Mouse (Mus musculus) liver, embryonic 14.5 days (tissue): ENCODE data around the gene Tceanc2. TPM values are rescaled to one million over a fixed set of nuclear protein-coding genes. Genes with fewer than 3 reads are reported as not detected.

Experiments
- ATAC-seq: fragments of 200-750 bp; cut with Nextera tagmentation; 2 replicates; pipeline ENCODE4 v1.8.0; 2017; ENCODE audit warnings: moderate number of reproducible peaks, mild to moderate bottlenecking, moderate library complexity; ENCODE audit not compliant: insufficient read depth
- DNase-seq, 3 experiments: peaks; one replicate each; pipeline ENCODE4 v3.0.0-alpha.2; 2012 to 2013; ENCODE audit warnings: low read depth in 3 of 3, low spot score in 3 of 3
- H3K27ac ChIP-seq: fragments of 300-500 bp; sonication (generic); 2 replicates; pipeline ENCODE4 v1.5.1; 2014; ENCODE audit warnings: moderate library complexity, mild to moderate bottlenecking, control low read depth, inconsistent platforms
- H3K27me3 ChIP-seq: fragments of 300-500 bp; sonication (generic); 2 replicates; pipeline ENCODE4 v1.6.1; 2014; ENCODE audit warnings: mild to moderate bottlenecking, low read length, moderate library complexity; ENCODE audit not compliant: control insufficient read depth, insufficient read depth
- H3K36me3 ChIP-seq: fragments of 300-500 bp; sonication (generic); replicated peaks from 2 replicates; pipeline ENCODE4 v1.6.1; 2014; ENCODE audit warnings: low read depth; ENCODE audit not compliant: control insufficient read depth, insufficient read depth
- H3K4me1 ChIP-seq, 2 experiments: fragments of 200-500 bp in 1 of 2; fragments of 300-500 bp in 1 of 2; sonication (generic) in 1 of 2; replicated peaks; 2 replicates each; pipeline ENCODE4 v1.6.1; 2012 to 2014; ENCODE audit warnings: antibody characterized with exemption in 1 of 2, inconsistent platforms in 1 of 2, low read length in 1 of 2; ENCODE audit not compliant: control insufficient read depth in 2 of 2, insufficient read depth in 2 of 2
- H3K4me2 ChIP-seq: fragments of 300-500 bp; sonication (generic); 2 replicates; pipeline ENCODE4 v1.6.1; 2014; ENCODE audit warnings: low read depth, mild to moderate bottlenecking, control low read depth, moderate library complexity
- H3K4me3 ChIP-seq, 2 experiments: fragments of 200-500 bp in 1 of 2; fragments of 300-500 bp in 1 of 2; sonication (generic) in 1 of 2; 2 replicates each; pipeline ENCODE4 v1.5.1; 2012 to 2014; ENCODE audit warnings: low read depth in 2 of 2, low read length in 2 of 2, mild to moderate bottlenecking in 2 of 2, control low read depth in 1 of 2, inconsistent platforms in 1 of 2, moderate library complexity in 1 of 2; ENCODE audit not compliant: insufficient read depth in 1 of 2
- H3K9ac ChIP-seq: fragments of 300-500 bp; sonication (generic); replicated peaks from 2 replicates; pipeline ENCODE4 v1.6.1; 2014; ENCODE audit warnings: mild to moderate bottlenecking, control low read depth, moderate library complexity
- H3K9me3 ChIP-seq: fragments of 300-500 bp; sonication (generic); 2 replicates; pipeline ENCODE4 v1.6.1; 2016; ENCODE audit warnings: low read length, mixed read lengths; ENCODE audit not compliant: control insufficient read depth
- CTCF ChIP-seq: IDR thresholded peaks from 2 replicates; pipeline ENCODE4 v1.5.1; 2016; ENCODE audit warnings: antibody characterized with exemption, low read depth, control low read depth
- EP300 ChIP-seq: IDR thresholded peaks from 2 replicates; pipeline ENCODE4 v1.6.1; 2016; ENCODE audit warnings: antibody characterized with exemption, low read depth
- WGBS: fragments of 180-500 bp; shearing (Covaris S2); extraction: QIAGEN DNeasy Blood & Tissue Kit; methylation state at CpG from one replicate; pipeline ENCODE4 v1.1.7; 2014; ENCODE audit not compliant: insufficient replicate concordance; 5-methylcytosine and 5-hydroxymethylcytosine counted together
- polyA plus RNA-seq, 2 experiments: library from polyadenylated mRNA; depleted of rRNA in 1 of 2; stranded (reverse) in 1 of 2; unstranded in 1 of 2; fragments of >200 nt; fragmentation: Nextera tagmentation in 1 of 2; extraction: Ambion mirVana in 1 of 2; gene quantifications; 2 replicates each; pipeline versions ENCODE4 v1.2.1 to v1.2.3; 2012 to 2014

Gene Tceanc2
- polyA plus RNA-seq, 2 experiments: 5.5 to 24.2 TPM

GRCm38 (mm10) chr4:107139836-107140631 is 38.9 kb downstream of the Tceanc2 start:
- 0 out of 4 replicates have a peak, but pooled peaks cover 0 to 4% of the 10 kb centered on the region in 2 experiments for H3K4me1 ChIP-seq
- H3K9me3 ChIP-seq: no peaks in the 10 kb centered on the region
- ATAC-seq (no peak), DNase-seq (no peak)
- H3K9ac ChIP-seq: no peak overlapping the region
- H3K36me3 ChIP-seq: no peaks in the 10 kb centered on the region; the same call in 1 of the 2 replicates
- no peak overlapping the region for H3K4me3 ChIP-seq
- 63% methylated on average over 13 of the region's 13 CpGs for WGBS
- no peak overlapping the region for H3K27ac ChIP-seq
- H3K4me2 ChIP-seq: no peak overlapping the region
- TF ChIP-seq EP300 (no peak), CTCF (no peak)
- H3K27me3 ChIP-seq: no peaks in the 10 kb centered on the region

GRCm38 (mm10) chr4:107138948-107139835 is 39.7 kb downstream of the Tceanc2 start:
- H3K4me1 ChIP-seq: 0 out of 4 replicates have a peak, but pooled peaks cover 0 to 4% of the 10 kb centered on the region in 2 experiments
- ATAC-seq: no peak
- TF ChIP-seq CTCF (no peak), EP300 (no peak)
- 80% methylated on average over 37 of the region's 37 CpGs for WGBS
- H3K4me2 ChIP-seq: no peak overlapping the region
- no peaks in the 10 kb centered on the region; the same call in 1 of the 2 replicates for H3K36me3 ChIP-seq
- no peak overlapping the region for H3K27ac ChIP-seq
- no peak overlapping the region for H3K9ac ChIP-seq
- H3K4me3 ChIP-seq: no peak overlapping the region
- DNase-seq: no peak
- no peaks in the 10 kb centered on the region for H3K9me3 ChIP-seq
- no peaks in the 10 kb centered on the region for H3K27me3 ChIP-seq

GRCm38 (mm10) chr4:107136531-107136930 is 42.4 kb downstream of the Tceanc2 start:
- Histone ChIP-seq H3K36me3 (no peaks in the 10 kb centered on the region; the same call in 1 of the 2 replicates), H3K9me3 (no peaks in the 10 kb centered on the region), H3K27ac (no peak overlapping the region), H3K9ac (no peak overlapping the region), H3K4me1 (0 out of 4 replicates have a peak, but pooled peaks cover 0 to 4% of the 10 kb centered on the region in 2 experiments), H3K4me3 (no peak overlapping the region), H3K27me3 (no peaks in the 10 kb centered on the region), H3K4me2 (no peak overlapping the region)
- WGBS: 59% methylated on average over 3 of the region's 3 CpGs
- no peak for ATAC-seq
- no peak for TF ChIP-seq EP300
- no peak for TF ChIP-seq CTCF
- no peak for DNase-seq

DNA sequence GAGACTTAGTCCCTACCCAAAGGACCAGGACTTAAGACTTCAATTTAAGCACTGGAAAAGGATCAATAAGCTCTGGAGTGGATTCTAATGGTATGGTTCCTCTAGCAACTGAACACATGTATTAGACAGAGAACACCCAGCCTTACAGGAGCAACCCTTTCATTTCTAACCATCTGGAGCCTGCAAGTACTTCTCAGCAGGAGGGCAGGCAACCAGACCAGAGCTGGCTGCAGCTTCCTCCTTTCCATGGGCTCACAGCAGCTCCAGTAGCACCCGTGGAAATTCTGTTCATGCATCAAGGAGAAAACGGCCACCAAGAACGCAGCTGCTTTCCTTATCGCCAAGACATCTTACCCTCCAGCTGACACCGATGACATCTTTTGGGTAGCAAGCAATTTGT is 43.3 kb downstream of the Tceanc2 start:
- WGBS: 70% methylated on average over 5 of the region's 5 CpGs
- H3K27me3 ChIP-seq: no peaks in the 10 kb centered on the region

More for the DNA sequence above, 43.3 kb downstream of the Tceanc2 start:
- ATAC-seq: no peak
- Histone ChIP-seq H3K9me3 (no peaks in the 10 kb centered on the region), H3K4me3 (no peak overlapping the region), H3K36me3 (no peaks in the 10 kb centered on the region; the same call in 1 of the 2 replicates), H3K9ac (no peak overlapping the region), H3K27ac (no peak overlapping the region), H3K4me2 (no peak overlapping the region), H3K4me1 (0 out of 4 replicates have a peak, but pooled peaks cover 0 to 4% of the 10 kb centered on the region in 2 experiments)
- DNase-seq: no peak
- TF ChIP-seq CTCF (no peak), EP300 (no peak)
